Mouse (Mus musculus): ENCODE data around the gene Snap47. TPM values are rescaled to one million over a fixed set of nuclear protein-coding genes. Genes with fewer than 3 reads are reported as not detected.
"Not testable (repeated sequence)": the region's sequence is repeated elsewhere in the genome, so short reads cannot be mapped to it uniquely, and the experiment has no call there.

Gene Snap47
- polyA plus RNA-seq, 1 experiment from 2014 or later = 189 TPM

DNA sequence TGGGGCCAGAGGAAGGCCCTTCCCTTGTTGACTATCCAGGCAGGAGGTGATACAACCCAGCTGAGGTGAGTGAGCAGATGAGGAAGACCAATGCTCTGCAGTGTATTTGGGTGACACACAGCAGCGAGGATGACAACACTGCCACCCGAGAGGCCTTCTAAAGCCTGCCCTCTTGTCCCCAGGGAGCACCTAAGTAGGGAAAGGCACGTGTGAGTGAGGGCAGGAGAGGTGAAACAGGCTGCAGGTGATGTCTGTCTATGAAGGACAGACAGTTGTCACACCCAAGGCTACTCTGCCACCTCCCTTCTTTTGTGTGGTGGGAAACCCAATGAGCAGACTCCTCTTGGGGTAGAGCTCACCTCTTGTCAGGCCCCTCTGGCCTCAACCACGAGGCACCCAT, 61.4 kb downstream of the Snap47 start:
- no peak overlapping the region for H3K4me2 ChIP-seq (replicated peaks)
- WGBS = 65% methylated on average over 4 of the region's 4 CpGs
- 0 out of 2 replicates have a peak, but pooled peaks cover 4% of the 10 kb centered on the region for H3K27me3 ChIP-seq
- H3K4me1 ChIP-seq = peaks cover 10% of the 10 kb centered on the region; the same call in 1 of the 2 replicates
- H3K36me3 ChIP-seq = no peaks in the 10 kb centered on the region
- no peak overlapping the region for H3K27ac ChIP-seq (replicated peaks)
- no peak for ATAC-seq (ENCODE audit: low FRiP score, low read depth)
- H3K9ac ChIP-seq (replicated peaks) = no peak overlapping the region
- no peaks in the 10 kb centered on the region for H3K9me3 ChIP-seq
- H3K4me3 ChIP-seq = no peak overlapping the region

DNA sequence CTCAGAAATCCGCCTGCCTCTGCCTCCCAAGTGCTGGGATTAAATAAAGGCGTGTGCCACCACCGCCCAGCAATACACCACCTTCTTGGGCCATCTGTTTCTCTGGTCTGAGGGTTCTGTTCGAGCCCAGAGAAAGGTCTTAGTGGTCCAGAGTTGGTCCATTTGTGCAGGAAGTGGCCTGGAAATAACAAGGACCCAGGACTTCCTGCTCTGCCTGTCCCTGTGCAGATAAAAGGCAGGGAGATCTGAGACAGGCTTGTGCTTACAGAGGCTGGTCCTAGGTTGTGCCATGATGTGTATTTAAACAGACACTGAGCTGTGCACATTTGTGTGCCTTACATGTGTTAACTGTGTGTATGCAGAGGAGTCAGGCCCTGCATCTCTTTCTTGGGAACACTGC, 62.2 kb downstream of the Snap47 start:
- Histone ChIP-seq H3K4me1 (peaks cover 12% of the 10 kb centered on the region; the same call in 1 of the 2 replicates), H3K4me3 (no peak overlapping the region), H3K9me3 (no peaks in the 10 kb centered on the region), H3K4me2 (replicated peaks) (no peak overlapping the region), H3K27ac (replicated peaks) (no peak overlapping the region), H3K27me3 (0 out of 2 replicates have a peak, but pooled peaks cover 4% of the 10 kb centered on the region), H3K36me3 (no peaks in the 10 kb centered on the region), H3K9ac (replicated peaks) (no peak overlapping the region)
- 82% methylated on average over 4 of the region's 4 CpGs for WGBS
- no peak for ATAC-seq (ENCODE audit: low FRiP score, low read depth)

DNA sequence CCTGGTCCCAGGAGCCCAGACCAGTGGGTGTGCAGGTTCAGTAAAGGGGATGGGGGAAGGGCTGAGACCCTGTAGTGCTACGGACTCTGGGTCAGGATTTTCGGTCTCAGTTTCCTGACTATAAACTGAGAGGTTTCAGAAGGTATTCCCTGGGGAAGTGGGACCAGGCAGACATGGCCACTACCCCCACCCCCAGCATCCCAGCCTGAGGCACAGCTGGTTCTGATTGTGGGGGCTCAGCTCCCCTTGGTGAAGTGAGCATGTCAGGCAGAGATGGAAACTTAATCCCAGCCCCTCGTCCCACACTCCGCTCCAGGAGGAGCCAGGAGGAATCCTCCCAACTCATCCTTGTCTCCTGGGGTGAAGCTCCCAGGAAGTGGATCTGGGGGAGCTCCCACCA, 63.5 kb downstream of the Snap47 start:
- no peak overlapping the region for H3K9ac ChIP-seq (replicated peaks)
- 0 out of 2 replicates have a peak, but pooled peaks cover 4% of the 10 kb centered on the region for H3K27me3 ChIP-seq
- no peak overlapping the region for H3K4me3 ChIP-seq
- no peak overlapping the region for H3K27ac ChIP-seq (replicated peaks)
- ATAC-seq (ENCODE audit: low FRiP score, low read depth) = no peak
- no peaks in the 10 kb centered on the region for H3K9me3 ChIP-seq
- WGBS = 51% methylated on average over 4 of the region's 4 CpGs
- H3K36me3 ChIP-seq = no peaks in the 10 kb centered on the region
- H3K4me1 ChIP-seq = peaks cover 6% of the 10 kb centered on the region; the same call in 1 of the 2 replicates
- H3K4me2 ChIP-seq (replicated peaks) = no peak overlapping the region

DNA sequence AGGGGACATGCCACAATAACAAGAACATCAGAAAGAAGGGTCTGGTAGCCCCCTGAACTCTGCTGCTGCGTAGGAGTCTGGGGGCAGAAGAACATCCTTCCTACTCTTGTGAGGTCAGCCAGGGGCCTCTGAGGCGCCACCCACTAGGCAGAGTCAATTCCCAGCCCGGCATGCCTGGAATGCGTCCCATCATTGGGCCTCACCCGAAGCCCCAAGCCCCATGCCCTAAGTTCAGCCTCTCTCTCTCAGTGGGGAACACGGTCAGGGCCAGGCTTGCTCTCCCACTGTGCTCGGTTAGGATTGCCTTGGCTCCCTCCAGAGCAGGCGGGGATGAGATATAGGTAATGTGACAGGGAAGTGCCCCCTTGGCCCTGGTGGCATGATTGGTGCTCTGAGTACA, 65.9 kb downstream of the Snap47 start:
- H3K27ac ChIP-seq (replicated peaks) = no peak overlapping the region
- H3K4me2 ChIP-seq (replicated peaks) = no peak overlapping the region
- H3K4me3 ChIP-seq = no peak overlapping the region
- H3K27me3 ChIP-seq = 0 out of 2 replicates have a peak, but pooled peaks cover 4% of the 10 kb centered on the region
- no peaks in the 10 kb centered on the region for H3K9me3 ChIP-seq
- peaks cover 6% of the 10 kb centered on the region; the same call in 1 of the 2 replicates for H3K4me1 ChIP-seq
- ATAC-seq (ENCODE audit: low FRiP score, low read depth) = no peak
- H3K36me3 ChIP-seq = no peaks in the 10 kb centered on the region
- H3K9ac ChIP-seq (replicated peaks) = no peak overlapping the region
- WGBS = 16% methylated on average over 8 of the region's 8 CpGs

DNA sequence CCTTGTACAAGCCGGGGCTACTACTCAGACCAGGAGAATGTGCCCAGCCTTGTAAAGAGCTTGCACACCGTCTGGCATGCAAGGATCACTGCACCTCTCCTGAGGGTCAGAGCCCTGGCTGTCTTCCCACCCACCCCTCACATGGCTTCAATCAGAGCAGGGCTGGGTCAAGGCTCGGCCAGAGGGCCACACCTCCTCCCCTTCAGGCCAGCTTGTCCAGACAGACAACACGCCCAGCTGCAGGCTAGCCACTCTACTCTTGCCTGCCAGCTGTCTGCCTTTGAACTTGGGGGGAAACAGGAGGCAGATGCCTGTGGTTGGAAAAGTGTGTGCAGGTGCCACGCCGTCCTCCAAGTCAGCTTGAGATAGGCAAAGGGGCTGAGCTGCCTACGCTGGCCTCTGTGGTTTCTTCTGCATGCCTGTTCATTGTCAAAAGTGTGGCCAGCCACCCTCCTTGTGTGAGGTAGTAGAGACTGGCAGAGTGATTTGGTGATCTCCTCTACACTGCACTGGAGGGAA, 66.5 kb downstream of the Snap47 start:
- no peak overlapping the region for H3K9ac ChIP-seq (replicated peaks)
- no peak overlapping the region for H3K27ac ChIP-seq (replicated peaks)
- H3K4me2 ChIP-seq (replicated peaks) = no peak overlapping the region
- no peaks in the 10 kb centered on the region for H3K9me3 ChIP-seq
- WGBS = 51% methylated on average over 7 of the region's 7 CpGs
- peaks cover 6% of the 10 kb centered on the region; the same call in 1 of the 2 replicates for H3K4me1 ChIP-seq
- H3K36me3 ChIP-seq = no peaks in the 10 kb centered on the region
- no peak for ATAC-seq (ENCODE audit: low FRiP score, low read depth)
- H3K27me3 ChIP-seq = 0 out of 2 replicates have a peak, but pooled peaks cover 4% of the 10 kb centered on the region
- no peak overlapping the region for H3K4me3 ChIP-seq

DNA sequence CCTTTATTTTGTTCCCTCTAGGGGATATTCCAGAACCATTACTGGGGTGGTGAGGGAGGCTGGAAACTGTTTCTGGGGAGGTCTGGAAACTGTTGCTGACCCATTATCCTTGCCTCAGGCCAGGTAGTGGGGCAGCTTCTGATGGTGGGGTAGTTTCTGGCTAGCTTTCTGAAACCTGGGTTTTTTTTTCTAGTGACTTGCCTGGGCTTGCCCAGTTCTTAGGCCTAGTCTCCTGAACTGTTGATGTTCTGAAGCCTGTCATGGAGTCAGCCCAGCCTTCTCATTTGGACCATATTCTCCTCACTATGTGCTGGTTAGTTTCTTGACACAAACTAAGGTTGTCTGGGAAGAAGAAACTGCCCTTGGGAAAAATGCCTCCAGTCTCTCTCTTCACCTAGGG, 71.4 kb downstream of the Snap47 start:
- Histone ChIP-seq H3K4me1 (0 out of 2 replicates have a peak, but pooled peaks cover 3% of the 10 kb centered on the region), H3K27ac (replicated peaks) (no peak overlapping the region), H3K9ac (replicated peaks) (no peak overlapping the region), H3K4me2 (replicated peaks) (no peak overlapping the region), H3K9me3 (no peaks in the 10 kb centered on the region), H3K36me3 (no peaks in the 10 kb centered on the region), H3K4me3 (no peak overlapping the region), H3K27me3 (no peaks in the 10 kb centered on the region)
- no peak for ATAC-seq (ENCODE audit: low FRiP score, low read depth)

DNA sequence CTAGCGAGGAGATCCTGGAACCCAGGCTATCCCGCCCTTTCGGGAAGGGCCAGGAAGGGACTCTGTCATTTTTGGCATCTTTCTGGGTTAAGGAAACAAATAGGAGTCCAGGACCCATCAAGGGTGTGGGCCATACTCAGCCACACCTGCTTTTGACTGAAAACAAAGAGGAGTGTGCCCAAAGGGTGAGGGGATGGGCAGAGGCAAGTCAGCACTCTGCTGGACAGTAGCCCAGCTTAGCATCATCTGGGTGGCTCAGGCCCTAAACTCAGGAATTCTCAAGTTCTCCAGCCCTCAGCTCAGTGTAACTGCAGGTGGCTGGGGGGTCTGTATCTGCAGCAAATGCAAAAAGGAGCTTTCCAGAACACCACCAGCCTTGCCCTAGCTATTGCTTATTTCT, 73.0 kb downstream of the Snap47 start:
- no peak overlapping the region for H3K9ac ChIP-seq (replicated peaks)
- no peak for ATAC-seq (ENCODE audit: low FRiP score, low read depth)
- H3K27ac ChIP-seq (replicated peaks) = no peak overlapping the region
- H3K4me3 ChIP-seq = no peak overlapping the region
- H3K4me2 ChIP-seq (replicated peaks) = no peak overlapping the region
- no peaks in the 10 kb centered on the region for H3K9me3 ChIP-seq
- no peaks in the 10 kb centered on the region for H3K4me1 ChIP-seq
- no peaks in the 10 kb centered on the region for H3K36me3 ChIP-seq
- 88% methylated on average over 3 of the region's 3 CpGs for WGBS
- no peaks in the 10 kb centered on the region for H3K27me3 ChIP-seq

DNA sequence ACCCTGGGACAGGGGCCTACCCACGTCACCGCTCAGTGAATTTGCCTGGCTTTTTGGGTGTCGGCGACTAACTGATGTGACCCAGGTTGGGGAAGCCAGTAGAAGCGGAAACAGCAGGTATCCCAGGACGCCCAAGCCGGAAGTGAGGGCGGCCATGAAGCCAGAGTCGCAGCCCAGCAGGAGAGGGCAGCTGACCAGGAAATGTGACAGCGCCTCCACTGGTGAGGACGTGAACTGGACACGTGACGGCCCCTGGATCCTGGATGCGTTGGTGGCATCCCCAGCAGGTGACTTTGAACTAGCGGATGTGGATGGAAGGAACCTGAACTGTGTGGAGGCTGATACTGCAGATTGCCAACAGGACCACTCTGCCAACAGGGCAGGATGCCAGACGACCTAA, 75.5 kb downstream of the Snap47 start, which contains the start of gene Prss38:
Prss38 (minus strand) TSS at position 183 of the 400 bp plus-strand sequence.
- WGBS = 77% methylated on average over 16 of the region's 16 CpGs
- no peaks in the 10 kb centered on the region for H3K9me3 ChIP-seq
- no peaks in the 10 kb centered on the region for H3K4me1 ChIP-seq
- no peak within 1 kb of the TSS for H3K9ac ChIP-seq (replicated peaks)
- H3K4me2 ChIP-seq (replicated peaks) = no peak within 1 kb of the TSS
- H3K4me3 ChIP-seq = no peak within 1 kb of the TSS
- H3K36me3 ChIP-seq = no peaks in the 10 kb centered on the region
- H3K27ac ChIP-seq (replicated peaks) = no peak within 1 kb of the TSS
- no peaks in the 10 kb centered on the region for H3K27me3 ChIP-seq
- no peak for ATAC-seq (ENCODE audit: low FRiP score, low read depth)

DNA sequence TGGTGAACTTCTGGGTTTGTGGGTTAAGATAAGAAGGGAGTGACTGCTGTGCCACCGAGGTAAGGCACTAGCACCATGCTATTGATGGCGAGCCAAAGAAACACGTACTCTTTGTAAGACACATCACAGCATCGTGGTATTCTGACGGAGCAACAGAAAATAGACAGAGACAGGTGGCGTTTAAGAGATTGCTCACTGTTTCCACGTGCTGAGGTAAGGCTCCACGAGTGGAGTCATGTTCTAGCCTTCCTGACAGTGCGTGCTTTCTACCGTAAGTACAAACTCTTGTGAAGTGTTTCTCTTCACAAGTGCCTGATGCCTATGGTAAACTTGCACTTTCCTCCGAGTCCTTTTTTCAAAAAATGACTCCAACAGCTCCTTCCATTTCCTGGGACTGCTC, 81.1 kb downstream of the Snap47 start:
- Histone ChIP-seq H3K27me3 (no peaks in the 10 kb centered on the region), H3K9me3 (no peaks in the 10 kb centered on the region), H3K36me3 (no peaks in the 10 kb centered on the region), H3K27ac (replicated peaks) (no peak overlapping the region), H3K4me2 (replicated peaks) (no peak overlapping the region), H3K9ac (replicated peaks) (no peak overlapping the region), H3K4me1 (peaks cover 9% of the 10 kb centered on the region), H3K4me3 (no peak overlapping the region)
- no peak for ATAC-seq (ENCODE audit: low FRiP score, low read depth)
- WGBS = 81% methylated on average over 11 of the region's 11 CpGs

DNA sequence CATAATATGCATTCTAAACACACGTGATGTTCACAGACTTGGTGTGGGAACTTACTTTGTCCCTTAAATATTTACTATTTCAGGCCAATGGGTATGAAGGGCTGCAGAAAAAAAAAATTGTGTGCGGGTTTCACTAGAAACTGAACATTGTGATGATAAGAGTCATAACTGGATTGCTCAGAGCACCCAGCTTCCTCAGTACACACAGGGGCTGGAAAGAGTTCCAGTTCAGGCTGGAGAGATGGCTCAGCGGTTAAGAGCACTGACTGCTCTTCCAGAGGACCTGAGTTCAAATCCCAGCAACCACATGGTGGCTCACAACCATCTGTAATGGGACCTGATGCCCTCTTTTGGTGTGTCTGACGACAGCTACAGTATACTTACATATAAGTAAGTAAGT, 83.0 kb downstream of the Snap47 start:
- not testable (repeated sequence) for ATAC-seq (ENCODE audit: low FRiP score, low read depth); H3K9ac ChIP-seq (replicated peaks); H3K27me3 ChIP-seq; H3K4me2 ChIP-seq (replicated peaks); H3K4me3 ChIP-seq; H3K4me1 ChIP-seq; H3K9me3 ChIP-seq; H3K27ac ChIP-seq (replicated peaks); H3K36me3 ChIP-seq
- WGBS = 79% methylated on average over 4 of the region's 4 CpGs

DNA sequence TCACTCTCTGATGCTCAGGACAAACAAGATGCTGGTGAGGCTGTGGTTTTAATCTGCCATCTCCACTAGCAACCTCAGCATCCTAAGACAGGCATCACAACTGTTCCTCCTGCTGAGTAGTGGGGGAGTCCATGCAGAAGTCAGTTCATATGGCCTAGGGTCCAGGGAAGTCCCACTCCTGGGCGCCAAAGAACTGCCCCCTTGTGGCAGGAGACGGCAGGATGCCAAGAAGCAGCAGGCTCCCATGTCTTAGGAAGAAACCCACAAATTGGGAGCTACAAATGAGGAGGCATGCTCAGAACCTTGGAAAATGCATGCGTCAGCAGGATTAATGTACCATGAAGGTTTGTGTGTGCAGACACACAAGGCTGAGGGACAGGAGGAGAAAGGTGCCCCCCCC, 84.4 kb downstream of the Snap47 start:
- H3K27ac ChIP-seq (replicated peaks) = no peak overlapping the region
- H3K4me2 ChIP-seq (replicated peaks) = no peak overlapping the region
- peaks cover 9% of the 10 kb centered on the region for H3K4me1 ChIP-seq
- H3K27me3 ChIP-seq = 0 out of 2 replicates have a peak, but pooled peaks cover 6% of the 10 kb centered on the region
- WGBS = 26% methylated on average over 3 of the region's 3 CpGs
- no peak overlapping the region for H3K9ac ChIP-seq (replicated peaks)
- no peak overlapping the region for H3K4me3 ChIP-seq
- no peak for ATAC-seq (ENCODE audit: low FRiP score, low read depth)
- H3K9me3 ChIP-seq = no peaks in the 10 kb centered on the region
- H3K36me3 ChIP-seq = no peaks in the 10 kb centered on the region

DNA sequence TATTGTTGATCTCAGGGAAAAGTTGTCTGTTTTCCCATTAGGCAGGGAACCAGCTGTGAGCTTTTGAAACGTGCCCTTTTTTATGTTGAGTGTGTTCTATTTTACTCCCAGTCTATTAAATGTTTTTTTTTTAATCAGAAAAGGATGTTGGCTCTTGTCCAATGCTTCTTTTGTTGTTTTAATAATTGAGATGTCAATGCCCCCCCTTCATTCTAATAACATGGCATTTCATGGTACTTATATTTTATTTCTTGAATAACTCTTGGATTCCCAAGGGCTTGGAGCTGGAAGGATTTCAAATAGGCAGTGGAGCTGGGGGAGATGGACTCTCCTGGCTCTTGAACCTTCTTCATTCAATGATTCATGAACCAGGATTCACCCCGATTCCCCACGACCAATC, 85.0 kb downstream of the Snap47 start:
- H3K4me3 ChIP-seq = no peak overlapping the region
- no peaks in the 10 kb centered on the region for H3K36me3 ChIP-seq
- H3K4me1 ChIP-seq = peaks cover 9% of the 10 kb centered on the region
- ATAC-seq (ENCODE audit: low FRiP score, low read depth) = no peak
- no peaks in the 10 kb centered on the region for H3K9me3 ChIP-seq
- H3K4me2 ChIP-seq (replicated peaks) = no peak overlapping the region
- no peak overlapping the region for H3K9ac ChIP-seq (replicated peaks)
- H3K27ac ChIP-seq (replicated peaks) = no peak overlapping the region
- 68% methylated on average over 3 of the region's 3 CpGs for WGBS
- H3K27me3 ChIP-seq = 0 out of 2 replicates have a peak, but pooled peaks cover 6% of the 10 kb centered on the region

DNA sequence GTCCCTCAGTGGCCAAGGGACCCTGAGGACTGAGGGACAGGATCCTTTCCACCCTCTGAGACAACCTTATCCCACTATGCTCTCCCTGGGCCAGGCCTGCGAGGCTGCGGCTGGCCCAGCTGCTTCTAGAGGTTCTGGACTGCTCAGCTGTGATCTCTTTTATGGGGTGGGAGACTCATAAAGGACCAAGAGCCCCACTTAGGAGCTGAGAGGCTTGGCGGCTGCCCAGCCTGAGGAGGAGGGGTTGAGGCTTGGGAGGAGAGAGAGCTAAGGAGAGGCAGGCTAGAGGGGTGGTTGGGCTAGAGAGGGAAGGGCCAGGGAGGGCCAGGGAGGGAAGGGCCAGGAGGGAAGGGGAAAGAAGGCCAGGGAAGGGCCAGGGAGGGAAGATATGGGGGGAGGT, 86.6 kb downstream of the Snap47 start:
- no peak overlapping the region for H3K9ac ChIP-seq (replicated peaks)
- no peaks in the 10 kb centered on the region for H3K36me3 ChIP-seq
- no peak overlapping the region for H3K4me2 ChIP-seq (replicated peaks)
- peaks cover 9% of the 10 kb centered on the region for H3K4me1 ChIP-seq
- H3K9me3 ChIP-seq = no peaks in the 10 kb centered on the region
- no peak overlapping the region for H3K4me3 ChIP-seq
- WGBS = 58% methylated on average over 3 of the region's 3 CpGs
- ATAC-seq (ENCODE audit: low FRiP score, low read depth) = no peak
- 0 out of 2 replicates have a peak, but pooled peaks cover 6% of the 10 kb centered on the region for H3K27me3 ChIP-seq
- H3K27ac ChIP-seq (replicated peaks) = no peak overlapping the region

Data from midbrain, embryonic 12.5 days (tissue).